Mouse (Mus musculus): ENCODE data around the gene Ogfod2. TPM values are rescaled to one million over a fixed set of nuclear protein-coding genes. Genes with fewer than 3 reads are reported as not detected.
A peak's percentile ranks its signal among the peaks of the same experiment; 100 is the strongest.

Ogfod2 gene
- polyA plus RNA-seq, 1 experiment from 2014 or later: 19.8 TPM

DNA sequence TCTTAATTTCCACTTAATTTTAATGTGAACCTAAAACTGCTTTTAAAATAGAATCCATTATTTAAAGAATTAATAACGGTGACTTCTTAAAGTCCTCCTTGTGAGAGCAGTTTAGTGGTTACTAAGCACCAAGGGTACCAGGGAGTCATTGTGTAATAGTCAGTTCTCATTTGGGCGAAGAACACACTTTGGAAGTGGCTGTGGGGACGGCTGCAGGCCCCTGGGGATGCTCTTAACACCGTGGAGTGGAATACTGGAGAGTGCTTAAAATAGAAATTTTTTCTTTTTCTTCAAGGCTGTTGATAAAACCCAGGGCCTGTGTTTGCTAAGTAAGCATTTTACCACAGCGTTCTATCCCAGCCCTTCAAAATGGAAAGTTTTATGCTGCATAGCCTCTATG lies 43.8 kb downstream of the Ogfod2 start:
- Histone ChIP-seq H3K4me1 (ENCODE audit: control insufficient read depth, insufficient read depth, low read length) (no peaks in the 10 kb centered on the region), H3K4me3 (ENCODE audit: low read depth, low read length) (no peak overlapping the region), H3K4me2 (ENCODE audit: low read length) (no peak overlapping the region), H3K9me3 (replicated peaks; ENCODE audit: control insufficient read depth, low read length) (no peaks in the 10 kb centered on the region), H3K36me3 (ENCODE audit: control insufficient read depth, insufficient read depth, low read length) (peaks cover 7% of the 10 kb centered on the region; the same call in 1 of the 2 replicates), H3K9ac (ENCODE audit: low read length) (no peak overlapping the region), H3K27me3 (replicated peaks; ENCODE audit: control insufficient read depth, insufficient read depth, low read length) (no peaks in the 10 kb centered on the region), H3K27ac (ENCODE audit: low read depth, low read length) (no peak overlapping the region)
- WGBS: 86% methylated on average over 5 of the region's 5 CpGs
- DNase-seq (ENCODE audit: low spot score) (no peak), ATAC-seq (no peak)

DNA sequence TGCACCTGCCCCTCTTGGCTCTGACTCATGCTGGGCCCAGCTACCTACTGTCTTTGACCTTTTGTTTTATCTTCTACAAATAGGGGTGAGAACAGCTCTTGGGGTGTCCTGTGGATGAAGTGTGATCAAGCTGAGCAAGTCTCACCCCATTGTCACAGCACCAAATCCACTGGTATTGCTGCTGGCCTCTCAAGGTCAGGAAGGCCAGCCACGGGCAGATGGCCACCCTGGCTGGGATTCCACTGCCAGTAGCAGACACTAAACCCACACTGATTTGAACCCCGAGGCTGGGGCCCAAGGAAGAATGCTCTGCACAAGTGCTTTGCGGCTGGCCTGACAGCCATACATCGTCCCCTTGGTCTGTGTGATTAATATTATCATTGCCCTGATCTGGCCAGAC lies 46.2 kb downstream of the Ogfod2 start:
- Histone ChIP-seq H3K27me3 (replicated peaks; ENCODE audit: control insufficient read depth, insufficient read depth, low read length) (no peaks in the 10 kb centered on the region), H3K36me3 (ENCODE audit: control insufficient read depth, insufficient read depth, low read length) (no peaks in the 10 kb centered on the region), H3K27ac (ENCODE audit: low read depth, low read length) (no peak overlapping the region), H3K4me2 (ENCODE audit: low read length) (no peak overlapping the region), H3K4me1 (ENCODE audit: control insufficient read depth, insufficient read depth, low read length) (no peaks in the 10 kb centered on the region; the same call in 1 of the 2 replicates), H3K9me3 (replicated peaks; ENCODE audit: control insufficient read depth, low read length) (no peaks in the 10 kb centered on the region), H3K4me3 (ENCODE audit: low read depth, low read length) (no peak overlapping the region), H3K9ac (ENCODE audit: low read length) (no peak overlapping the region)
- DNase-seq (ENCODE audit: low spot score) (no peak), ATAC-seq (no peak)
- WGBS: 79% methylated on average over 4 of the region's 4 CpGs

GRCm38 (mm10) chr5:124159453-124159852 lies 47.4 kb downstream of the Ogfod2 start:
- WGBS: 35% methylated on average over 7 of the region's 7 CpGs
- Histone ChIP-seq H3K9ac (ENCODE audit: low read length) (no peak overlapping the region), H3K9me3 (replicated peaks; ENCODE audit: control insufficient read depth, low read length) (no peaks in the 10 kb centered on the region), H3K4me3 (ENCODE audit: low read depth, low read length) (no peak overlapping the region), H3K27me3 (replicated peaks; ENCODE audit: control insufficient read depth, insufficient read depth, low read length) (no peaks in the 10 kb centered on the region), H3K36me3 (ENCODE audit: control insufficient read depth, insufficient read depth, low read length) (no peaks in the 10 kb centered on the region), H3K4me2 (ENCODE audit: low read length) (no peak overlapping the region), H3K4me1 (ENCODE audit: control insufficient read depth, insufficient read depth, low read length) (peaks cover 4% of the 10 kb centered on the region), H3K27ac (ENCODE audit: low read depth, low read length) (no peak overlapping the region)
- no peak for DNase-seq (ENCODE audit: low spot score)
- ATAC-seq: no peak

DNA sequence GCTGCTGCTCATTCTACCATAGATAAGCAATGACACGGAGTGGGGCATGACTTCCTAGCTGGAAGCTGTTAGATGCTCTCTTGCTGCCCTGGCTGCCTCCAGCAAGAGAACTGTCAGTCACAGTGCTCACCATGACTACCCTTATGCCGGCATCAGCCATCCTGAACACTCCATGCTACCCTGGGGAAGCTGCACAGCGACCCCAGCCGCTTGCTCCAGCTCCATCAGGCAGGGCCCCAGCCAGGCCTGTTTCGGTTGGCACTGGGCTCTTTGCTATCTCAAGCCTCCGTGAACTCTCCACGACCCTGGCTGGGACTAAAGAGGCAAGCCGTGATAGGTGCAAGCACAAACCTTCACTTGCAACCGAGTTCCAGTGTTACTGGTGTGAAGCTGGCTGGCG lies 49.7 kb downstream of the Ogfod2 start:
- H3K4me3 ChIP-seq (ENCODE audit: low read depth, low read length): no peak overlapping the region
- ATAC-seq: peak; percentile 22; the same call in 1 of the 2 replicates
- H3K4me2 ChIP-seq (ENCODE audit: low read length): no peak overlapping the region
- no peaks in the 10 kb centered on the region for H3K9me3 ChIP-seq (replicated peaks; ENCODE audit: control insufficient read depth, low read length)
- no peak overlapping the region for H3K27ac ChIP-seq (ENCODE audit: low read depth, low read length)
- peak overlapping the region; percentile 17; the same call in 1 of the 2 replicates for H3K9ac ChIP-seq (ENCODE audit: low read length)
- no peaks in the 10 kb centered on the region for H3K36me3 ChIP-seq (ENCODE audit: control insufficient read depth, insufficient read depth, low read length)
- peak; percentile 42 for DNase-seq (ENCODE audit: low spot score)
- no peaks in the 10 kb centered on the region for H3K27me3 ChIP-seq (replicated peaks; ENCODE audit: control insufficient read depth, insufficient read depth, low read length)
- WGBS: 61% methylated on average over 10 of the region's 10 CpGs
- H3K4me1 ChIP-seq (ENCODE audit: control insufficient read depth, insufficient read depth, low read length): peaks cover 26% of the 10 kb centered on the region

GRCm38 (mm10) chr5:124162577-124162976 lies 50.5 kb downstream of the Ogfod2 start:
- Histone ChIP-seq H3K4me3 (ENCODE audit: low read depth, low read length) (no peak overlapping the region), H3K36me3 (ENCODE audit: control insufficient read depth, insufficient read depth, low read length) (no peaks in the 10 kb centered on the region), H3K27me3 (replicated peaks; ENCODE audit: control insufficient read depth, insufficient read depth, low read length) (no peaks in the 10 kb centered on the region), H3K9me3 (replicated peaks; ENCODE audit: control insufficient read depth, low read length) (no peaks in the 10 kb centered on the region), H3K4me1 (ENCODE audit: control insufficient read depth, insufficient read depth, low read length) (peaks cover 29% of the 10 kb centered on the region), H3K27ac (ENCODE audit: low read depth, low read length) (no peak overlapping the region), H3K4me2 (ENCODE audit: low read length) (no peak overlapping the region), H3K9ac (ENCODE audit: low read length) (no peak overlapping the region)
- ATAC-seq (peak; percentile 53), DNase-seq (ENCODE audit: low spot score) (peak; percentile 91)
- 43% methylated on average over 5 of the region's 5 CpGs for WGBS

- peaks cover 29% of the 10 kb centered on the region for H3K4me1 ChIP-seq (ENCODE audit: control insufficient read depth, insufficient read depth, low read length)
- H3K9me3 ChIP-seq (replicated peaks; ENCODE audit: control insufficient read depth, low read length): no peaks in the 10 kb centered on the region
- ATAC-seq (no peak), DNase-seq (ENCODE audit: low spot score) (no peak)
- H3K4me2 ChIP-seq (ENCODE audit: low read length): no peak overlapping the region
- H3K9ac ChIP-seq (ENCODE audit: low read length): no peak overlapping the region
- H3K27ac ChIP-seq (ENCODE audit: low read depth, low read length): no peak overlapping the region
- H3K36me3 ChIP-seq (ENCODE audit: control insufficient read depth, insufficient read depth, low read length): no peaks in the 10 kb centered on the region
- H3K4me3 ChIP-seq (ENCODE audit: low read depth, low read length): no peak overlapping the region
- WGBS: 88% methylated on average over 11 of the region's 11 CpGs
- no peaks in the 10 kb centered on the region for H3K27me3 ChIP-seq (replicated peaks; ENCODE audit: control insufficient read depth, insufficient read depth, low read length)
Observed at GRCm38 (mm10) chr5:124163445-124163844, 51.3 kb downstream of the Ogfod2 start.

Other genes starting within 250 kb of the Ogfod2 start
- not detected in 2 replicates for gene Hcar2, start 246.8 kb upstream of the Ogfod2 start, polyA plus RNA-seq (2014; fragmentation: Nextera tagmentation; extraction: Ambion mirVana)
- gene Hcar1, start 232.3 kb upstream of the Ogfod2 start, polyA plus RNA-seq (2014; fragmentation: Nextera tagmentation; extraction: Ambion mirVana): 0.17 and 0.27 TPM in 2 replicates
- gene Denr, start 205.1 kb upstream of the Ogfod2 start, polyA plus RNA-seq (2014; fragmentation: Nextera tagmentation; extraction: Ambion mirVana): 95.3 and 127 TPM in 2 replicates
- 0.70 and 0.88 TPM in 2 replicates for gene Gm43518, start 184.9 kb upstream of the Ogfod2 start, polyA plus RNA-seq (2014; fragmentation: Nextera tagmentation; extraction: Ambion mirVana)
- gene Ccdc62, start 181.6 kb upstream of the Ogfod2 start, polyA plus RNA-seq (2014; fragmentation: Nextera tagmentation; extraction: Ambion mirVana): 4.3 and 5.3 TPM in 2 replicates
- 12.4 and 27.1 TPM in 2 replicates for gene Hip1r, start 138.7 kb upstream of the Ogfod2 start, polyA plus RNA-seq (2014; fragmentation: Nextera tagmentation; extraction: Ambion mirVana)
- 70.5 and 86.6 TPM in 2 replicates for gene Vps37b, start 80.0 kb upstream of the Ogfod2 start, polyA plus RNA-seq (2014; fragmentation: Nextera tagmentation; extraction: Ambion mirVana)
- 6.8 and 7.9 TPM in 2 replicates for gene Abcb9, start 16.5 kb upstream of the Ogfod2 start, polyA plus RNA-seq (2014; fragmentation: Nextera tagmentation; extraction: Ambion mirVana)
- 52.1 and 56.5 TPM in 2 replicates for gene Arl6ip4, start 3.8 kb downstream of the Ogfod2 start, polyA plus RNA-seq (2014; fragmentation: Nextera tagmentation; extraction: Ambion mirVana)
- 8.5 and 12.2 TPM in 2 replicates for gene Pitpnm2, start 137.5 kb downstream of the Ogfod2 start, polyA plus RNA-seq (2014; fragmentation: Nextera tagmentation; extraction: Ambion mirVana)
- 13.5 and 16.6 TPM in 2 replicates for gene Mphosph9, start 215.7 kb downstream of the Ogfod2 start, polyA plus RNA-seq (2014; fragmentation: Nextera tagmentation; extraction: Ambion mirVana)
- 12.5 and 15.3 TPM in 2 replicates for gene 2810006K23Rik, start 215.8 kb downstream of the Ogfod2 start, polyA plus RNA-seq (2014; fragmentation: Nextera tagmentation; extraction: Ambion mirVana)

Data from forebrain, embryonic 14.5 days (tissue).